Mouse (Mus musculus) embryonic facial prominence, embryonic 12.5 days (tissue): ENCODE measurements around the gene C1ra. TPM values are rescaled to one million over a fixed set of nuclear protein-coding genes. Genes with fewer than 3 reads are reported as not detected.
"Not testable (repeated sequence)": the region's sequence is repeated elsewhere in the genome, so short reads cannot be mapped to it uniquely, and the experiment has no call there.

Experiments used
- ATAC-seq: fragments of 200-750 bp; cut with Nextera tagmentation; 2 replicates; pipeline ENCODE4 v1.8.0; 2017; ENCODE audit not compliant: insufficient number of reproducible peaks, insufficient read depth, low FRiP score, low TSS enrichment
- H3K27ac ChIP-seq: fragments of 300-500 bp; sonication (generic); 2 replicates; pipeline ENCODE4 v1.5.1; 2016; ENCODE audit warnings: mild to moderate bottlenecking
- H3K27me3 ChIP-seq: fragments of 300-500 bp; sonication (generic); 2 replicates; pipeline ENCODE4 v1.6.1; 2016; ENCODE audit warnings: mild to moderate bottlenecking, moderate library complexity
- H3K36me3 ChIP-seq: fragments of 300-500 bp; sonication (generic); 2 replicates; pipeline ENCODE4 v1.6.1; 2016; ENCODE audit warnings: mild to moderate bottlenecking
- H3K4me1 ChIP-seq: fragments of 300-500 bp; sonication (generic); 2 replicates; pipeline ENCODE4 v1.6.1; 2016
- H3K4me2 ChIP-seq: fragments of 300-500 bp; sonication (generic); replicated peaks from 2 replicates; pipeline ENCODE4 v1.6.1; 2016; ENCODE audit warnings: mild to moderate bottlenecking, moderate library complexity
- H3K4me3 ChIP-seq: fragments of 300-500 bp; sonication (generic); 2 replicates; pipeline ENCODE4 v1.5.1; 2016; ENCODE audit warnings: mild to moderate bottlenecking
- H3K9ac ChIP-seq: fragments of 300-500 bp; sonication (generic); 2 replicates; pipeline ENCODE4 v1.6.1; 2016; ENCODE audit warnings: mild to moderate bottlenecking, moderate library complexity
- H3K9me3 ChIP-seq: fragments of 300-500 bp; sonication (generic); 2 replicates; pipeline ENCODE4 v1.6.1; 2016; ENCODE audit warnings: mild to moderate bottlenecking, moderate library complexity
- WGBS: fragments of 180-500 bp; shearing (Covaris S2); methylation state at CpG from one replicate; pipeline ENCODE4 v1.1.7; 2016; 5-methylcytosine and 5-hydroxymethylcytosine counted together
- polyA plus RNA-seq: library from polyadenylated mRNA; unstranded; fragments of >200 nt; fragmentation: Nextera tagmentation; extraction: Ambion mirVana; gene quantifications from 2 replicates; pipeline ENCODE4 v1.2.1, GENCODE M21; 2016

The C1ra gene
- polyA plus RNA-seq = 0.55 and 0.57 TPM in 2 replicates

DNA sequence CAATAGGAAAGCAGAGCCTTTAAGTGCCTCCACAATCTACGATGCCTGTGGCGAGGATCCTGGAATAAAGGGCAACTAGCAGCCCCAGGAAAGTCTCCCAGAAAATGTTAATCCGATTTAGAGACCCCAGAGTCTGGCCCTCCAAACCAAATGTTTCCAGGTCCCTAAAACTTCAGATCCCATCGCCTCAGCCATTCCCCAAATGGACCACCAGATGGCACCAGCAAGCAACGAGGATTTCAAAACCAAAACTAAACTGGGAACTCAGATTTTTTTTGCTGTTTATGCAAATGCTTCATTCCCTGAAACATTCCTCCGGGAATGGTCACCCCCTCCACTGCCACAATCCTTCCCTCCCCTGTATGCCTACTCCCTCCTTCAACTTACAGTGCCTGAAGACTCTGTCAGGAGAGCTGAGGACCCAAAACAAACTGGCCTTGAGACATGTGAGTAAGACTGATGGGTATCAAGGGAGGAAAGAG is at the start of gene C1ra:
Gene C1ra, plus strand, starts transcription at position 51 of the 482 bp plus-strand sequence.
- Histone ChIP-seq H3K4me1 (0 out of 2 replicates have a peak, but pooled peaks cover 3% of the 10 kb centered on the region), H3K9ac (no peak within 1 kb of the TSS), H3K36me3 (no peaks in the 10 kb centered on the region), H3K4me3 (no peak within 1 kb of the TSS), H3K27me3 (no peaks in the 10 kb centered on the region), H3K9me3 (no peaks in the 10 kb centered on the region), H3K27ac (no peak within 1 kb of the TSS), H3K4me2 (peak within 1 kb of the TSS; percentile 40)
- no peak for ATAC-seq
- WGBS = 6% methylated on average over 6 of the region's 6 CpGs

DNA sequence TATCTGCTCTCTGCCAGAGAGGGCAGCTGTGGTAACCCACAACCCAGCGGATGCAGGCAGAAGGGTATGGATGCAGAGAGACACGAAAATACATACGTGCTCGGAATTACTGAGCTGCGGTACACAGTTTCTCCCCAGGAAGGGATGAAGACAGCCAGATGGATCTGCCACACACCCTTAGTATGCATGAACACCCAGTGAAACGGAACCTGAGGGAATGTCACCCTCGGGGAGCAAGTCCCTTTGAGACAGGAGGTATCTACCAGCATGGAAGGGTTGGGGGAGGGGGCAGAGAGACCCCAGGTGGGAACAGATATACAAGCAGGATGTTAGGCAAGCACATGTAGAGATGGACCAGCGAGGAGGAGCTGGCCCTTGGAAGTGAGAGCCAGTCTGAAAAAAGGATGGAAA is 48.3 kb upstream of the C1ra start:
- H3K36me3 ChIP-seq = no peaks in the 10 kb centered on the region
- no peaks in the 10 kb centered on the region for H3K9me3 ChIP-seq
- peak overlapping the region; percentile 58 for H3K9ac ChIP-seq
- H3K4me1 ChIP-seq = peaks cover 10% of the 10 kb centered on the region
- H3K4me2 ChIP-seq = peak overlapping the region; percentile 75
- H3K27ac ChIP-seq = no peak overlapping the region
- 22% methylated on average over 8 of the region's 8 CpGs for WGBS
- no peaks in the 10 kb centered on the region for H3K27me3 ChIP-seq
- H3K4me3 ChIP-seq = peak overlapping the region; percentile 50
- ATAC-seq = no peak

DNA sequence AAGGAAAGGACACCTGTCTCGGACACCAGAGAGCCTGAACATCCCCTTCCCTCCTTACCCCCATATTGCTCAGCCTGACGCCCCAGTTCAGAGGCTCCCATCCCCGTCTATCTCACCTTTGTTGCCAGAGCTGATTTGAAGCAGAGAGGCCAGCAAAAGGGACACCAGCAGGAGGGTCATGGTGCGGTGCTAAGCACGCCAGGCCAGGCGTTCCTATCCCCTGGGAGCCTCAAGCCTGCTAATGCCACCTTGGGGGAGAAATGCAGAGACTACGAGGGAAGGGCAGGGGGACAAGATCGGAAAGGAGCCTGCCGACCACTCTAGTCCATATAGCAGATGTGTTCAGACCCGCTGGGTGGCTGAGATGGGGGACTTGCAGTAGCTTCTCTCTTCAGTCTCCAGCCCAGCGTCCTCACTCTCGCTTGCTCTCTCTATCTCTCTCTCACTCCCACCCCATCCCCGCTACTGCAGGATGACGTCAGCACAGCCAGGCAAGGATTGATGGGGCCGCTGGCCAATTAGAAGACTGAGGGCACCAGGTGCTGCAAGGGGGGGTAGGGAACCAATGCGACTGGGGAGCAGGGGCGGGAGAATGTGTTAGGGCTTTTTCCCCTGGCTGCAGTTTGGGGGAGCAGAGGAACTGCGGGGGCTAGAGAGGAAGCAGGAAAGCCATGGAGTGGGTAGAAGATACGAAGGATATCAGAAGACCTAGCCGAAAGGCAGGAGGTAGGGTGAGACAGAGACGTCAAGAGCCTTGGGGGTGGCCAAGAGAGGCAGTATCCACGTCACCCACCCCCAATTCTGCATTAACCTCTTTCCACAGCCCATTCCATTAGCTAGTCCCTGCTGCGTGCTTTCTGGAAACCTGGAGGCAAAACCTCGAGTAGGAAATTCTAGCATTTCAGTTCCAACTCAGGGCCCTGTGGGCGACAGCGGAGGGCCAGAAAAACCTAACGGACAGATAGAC is 47.6 kb upstream of the C1ra start, which contains the start of gene Clstn3:
Gene Clstn3, minus strand, starts transcription at position 490 of the 967 bp plus-strand sequence.
- peak within 1 kb of the TSS; percentile 75 for H3K4me2 ChIP-seq
- H3K9me3 ChIP-seq = no peaks in the 10 kb centered on the region
- no peak within 1 kb of the TSS for H3K27ac ChIP-seq
- 8% methylated on average over 27 of the region's 27 CpGs for WGBS
- ATAC-seq = peak; percentile 90
- no peaks in the 10 kb centered on the region for H3K36me3 ChIP-seq
- no peaks in the 10 kb centered on the region for H3K27me3 ChIP-seq
- peaks cover 10% of the 10 kb centered on the region for H3K4me1 ChIP-seq
- peak within 1 kb of the TSS; percentile 50 for H3K4me3 ChIP-seq
- peak within 1 kb of the TSS; percentile 58 for H3K9ac ChIP-seq

DNA sequence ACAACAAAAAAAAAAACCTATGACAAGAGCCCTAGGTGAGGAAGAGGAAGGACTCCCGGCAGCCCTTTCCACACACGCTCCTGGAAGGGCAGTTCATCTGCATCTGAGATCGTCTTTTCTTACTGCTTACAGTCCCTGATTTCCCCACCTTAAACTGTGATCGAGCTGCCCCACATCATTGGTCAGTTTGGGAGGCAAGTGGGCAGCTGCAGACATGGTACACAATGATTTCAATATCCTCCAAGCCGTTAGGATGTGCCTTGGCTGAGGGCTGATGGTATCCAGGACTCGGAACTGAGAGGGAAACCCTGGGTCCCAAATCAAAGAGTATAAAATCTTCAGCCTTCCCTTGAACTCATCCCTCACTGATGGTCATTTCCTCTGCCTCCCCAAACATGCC is 46.9 kb upstream of the C1ra start:
- H3K9ac ChIP-seq = no peak overlapping the region
- H3K9me3 ChIP-seq = no peaks in the 10 kb centered on the region
- H3K4me1 ChIP-seq = peaks cover 10% of the 10 kb centered on the region
- no peak overlapping the region for H3K27ac ChIP-seq
- no peaks in the 10 kb centered on the region for H3K36me3 ChIP-seq
- no peak for ATAC-seq
- H3K4me3 ChIP-seq = peak overlapping the region; percentile 50
- no peaks in the 10 kb centered on the region for H3K27me3 ChIP-seq
- 48% methylated on average over 6 of the region's 6 CpGs for WGBS
- H3K4me2 ChIP-seq = peak overlapping the region; percentile 75

DNA sequence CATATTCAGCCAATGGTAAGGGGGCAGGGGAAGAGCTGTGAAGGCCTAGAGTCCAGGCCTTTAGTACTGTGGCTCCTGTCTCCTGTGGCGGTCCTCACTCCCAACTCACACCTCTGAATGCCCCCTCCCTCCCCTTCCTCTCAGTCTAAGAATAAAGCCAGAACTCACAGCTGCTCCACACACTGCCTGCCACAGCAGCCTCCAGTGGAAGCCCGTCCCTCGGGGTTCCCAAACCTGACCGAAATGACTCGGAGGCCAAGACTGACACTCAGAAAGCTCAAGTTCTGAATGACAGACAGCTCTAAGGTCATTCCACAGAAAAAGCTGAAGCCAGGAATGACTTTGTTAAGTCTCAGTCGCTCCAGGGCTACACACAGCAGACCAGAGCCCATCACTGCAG is 46.5 kb upstream of the C1ra start:
- Histone ChIP-seq H3K4me3 (no peak overlapping the region), H3K36me3 (no peaks in the 10 kb centered on the region), H3K27ac (no peak overlapping the region), H3K4me2 (peak overlapping the region; percentile 75; the same call in 1 of the 2 replicates), H3K4me1 (peaks cover 10% of the 10 kb centered on the region), H3K9me3 (no peaks in the 10 kb centered on the region), H3K9ac (no peak overlapping the region), H3K27me3 (no peaks in the 10 kb centered on the region)
- no peak for ATAC-seq
- WGBS = 59% methylated on average over 6 of the region's 6 CpGs

DNA sequence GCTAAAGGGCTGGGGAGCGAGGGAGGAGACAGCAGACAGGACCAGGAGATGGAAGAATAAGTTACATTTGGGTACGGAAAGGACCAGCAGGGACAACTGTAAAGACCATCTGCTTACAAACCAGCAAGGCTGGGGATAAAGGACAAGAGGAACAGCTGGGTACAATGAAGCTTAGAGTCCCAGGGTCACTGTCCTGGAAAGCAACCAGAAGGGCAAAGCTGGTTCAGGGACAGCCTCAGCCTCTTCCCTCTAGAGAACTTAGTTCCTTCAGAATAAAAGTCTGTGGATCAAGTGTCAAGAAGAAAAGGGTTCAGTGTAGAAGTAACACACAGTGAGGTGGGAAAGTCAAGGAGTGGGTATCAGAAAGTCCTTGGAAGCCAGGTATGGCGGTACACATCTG is 41.1 kb upstream of the C1ra start:
- Histone ChIP-seq H3K27ac (no peak overlapping the region), H3K4me3 (no peak overlapping the region), H3K36me3 (no peaks in the 10 kb centered on the region), H3K27me3 (no peaks in the 10 kb centered on the region), H3K4me1 (no peaks in the 10 kb centered on the region), H3K4me2 (no peak overlapping the region), H3K9ac (no peak overlapping the region), H3K9me3 (no peaks in the 10 kb centered on the region)
- 90% methylated on average over 3 of the region's 3 CpGs for WGBS
- ATAC-seq = no peak

DNA sequence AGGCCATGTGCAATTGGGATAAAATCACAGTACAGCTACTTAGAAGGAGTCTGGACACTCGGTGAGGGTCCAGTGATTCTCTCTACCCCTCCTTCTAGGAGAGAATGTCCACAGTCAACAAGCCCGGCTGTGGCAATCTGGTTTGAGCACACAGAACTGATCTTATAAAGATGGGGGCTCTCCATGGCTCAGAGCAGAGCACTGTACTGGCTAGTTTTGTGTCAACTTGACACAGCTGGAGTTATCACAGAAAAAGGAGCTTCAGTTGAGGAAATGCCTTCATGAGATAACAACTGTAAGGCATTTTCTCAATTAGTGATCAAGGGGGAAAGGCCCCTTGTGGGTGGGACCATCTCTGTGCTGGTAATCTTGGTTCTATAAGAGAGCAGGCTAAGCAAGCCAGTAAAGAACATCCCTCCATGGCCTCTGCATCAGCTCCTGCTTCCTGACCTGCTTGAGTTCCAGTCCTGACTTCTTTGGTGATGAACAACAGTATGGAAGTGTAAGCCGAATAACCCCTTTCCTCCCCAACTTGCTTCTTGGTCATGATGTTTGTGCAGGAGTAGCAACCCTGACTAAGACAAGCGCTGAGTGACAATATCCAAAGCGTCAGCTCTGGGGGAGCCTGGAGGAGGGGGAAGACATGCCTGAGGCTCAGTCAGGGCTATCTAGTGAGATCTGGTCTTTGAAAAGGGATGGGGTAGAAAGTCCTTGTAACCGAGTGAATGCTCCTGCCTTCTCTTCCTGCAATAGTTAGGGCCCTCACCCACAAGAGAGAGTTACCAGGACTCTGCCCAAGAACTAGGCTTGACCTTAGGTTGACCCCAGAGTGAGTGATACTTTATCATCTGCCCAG is 40.2 kb upstream of the C1ra start:
- H3K4me2 ChIP-seq, H3K27ac ChIP-seq, H3K27me3 ChIP-seq, H3K4me3 ChIP-seq, ATAC-seq, H3K36me3 ChIP-seq, H3K9me3 ChIP-seq, H3K4me1 ChIP-seq, H3K9ac ChIP-seq: not testable (repeated sequence)
- 78% methylated on average over 6 of the region's 6 CpGs for WGBS

DNA sequence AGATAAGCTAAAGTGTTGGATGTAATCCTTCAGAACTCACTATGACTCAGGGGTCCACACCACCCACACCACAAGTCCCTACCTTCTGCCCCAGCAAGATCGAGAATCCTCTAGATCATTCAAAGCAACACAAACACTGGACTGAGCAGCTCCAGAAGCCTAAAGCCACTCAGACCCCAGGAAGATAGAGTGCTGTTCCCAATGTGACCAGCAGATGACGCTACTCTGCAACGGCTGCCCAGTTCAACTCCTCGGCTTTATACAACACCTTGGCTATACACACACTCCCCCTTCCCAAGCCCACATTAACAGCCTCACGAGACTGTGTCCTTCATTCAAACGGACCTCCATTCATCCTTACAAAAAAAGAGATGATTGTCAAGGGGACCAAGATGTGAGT is 39.4 kb upstream of the C1ra start:
- no peak for ATAC-seq
- 39% methylated on average over 6 of the region's 6 CpGs for WGBS
- H3K4me1 ChIP-seq = no peaks in the 10 kb centered on the region

DNA sequence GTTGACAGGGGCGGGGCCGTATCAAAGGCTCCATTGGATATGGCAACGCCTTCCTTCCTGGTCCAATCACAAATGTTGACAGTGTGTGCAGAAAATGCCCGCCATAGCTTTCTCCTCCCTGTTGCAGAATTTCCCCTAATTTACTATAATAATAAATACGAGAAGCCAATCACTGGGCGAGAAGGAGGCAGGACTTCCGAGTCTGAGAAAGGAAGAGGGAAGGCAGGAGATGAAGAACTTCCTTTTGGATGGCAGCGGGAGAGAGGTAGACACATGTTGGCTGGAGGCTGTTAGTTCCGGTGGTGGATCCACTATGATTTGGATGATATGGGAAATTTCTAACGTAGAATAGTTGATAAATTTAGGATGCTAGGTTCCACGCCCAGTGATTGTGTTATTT is 37.6 kb upstream of the C1ra start:
- ATAC-seq = no peak
- Histone ChIP-seq H3K9me3 (no peaks in the 10 kb centered on the region), H3K4me3 (no peak overlapping the region), H3K27ac (no peak overlapping the region), H3K9ac (no peak overlapping the region), H3K4me2 (no peak overlapping the region), H3K4me1 (no peaks in the 10 kb centered on the region), H3K36me3 (no peaks in the 10 kb centered on the region), H3K27me3 (no peaks in the 10 kb centered on the region)
- 77% methylated on average over 11 of the region's 11 CpGs for WGBS

More for the DNA sequence above, 39.4 kb upstream of the C1ra start:
- Histone ChIP-seq H3K36me3 (no peaks in the 10 kb centered on the region), H3K4me3 (no peak overlapping the region), H3K27ac (no peak overlapping the region), H3K4me2 (no peak overlapping the region), H3K9ac (no peak overlapping the region), H3K27me3 (no peaks in the 10 kb centered on the region), H3K9me3 (no peaks in the 10 kb centered on the region)

DNA sequence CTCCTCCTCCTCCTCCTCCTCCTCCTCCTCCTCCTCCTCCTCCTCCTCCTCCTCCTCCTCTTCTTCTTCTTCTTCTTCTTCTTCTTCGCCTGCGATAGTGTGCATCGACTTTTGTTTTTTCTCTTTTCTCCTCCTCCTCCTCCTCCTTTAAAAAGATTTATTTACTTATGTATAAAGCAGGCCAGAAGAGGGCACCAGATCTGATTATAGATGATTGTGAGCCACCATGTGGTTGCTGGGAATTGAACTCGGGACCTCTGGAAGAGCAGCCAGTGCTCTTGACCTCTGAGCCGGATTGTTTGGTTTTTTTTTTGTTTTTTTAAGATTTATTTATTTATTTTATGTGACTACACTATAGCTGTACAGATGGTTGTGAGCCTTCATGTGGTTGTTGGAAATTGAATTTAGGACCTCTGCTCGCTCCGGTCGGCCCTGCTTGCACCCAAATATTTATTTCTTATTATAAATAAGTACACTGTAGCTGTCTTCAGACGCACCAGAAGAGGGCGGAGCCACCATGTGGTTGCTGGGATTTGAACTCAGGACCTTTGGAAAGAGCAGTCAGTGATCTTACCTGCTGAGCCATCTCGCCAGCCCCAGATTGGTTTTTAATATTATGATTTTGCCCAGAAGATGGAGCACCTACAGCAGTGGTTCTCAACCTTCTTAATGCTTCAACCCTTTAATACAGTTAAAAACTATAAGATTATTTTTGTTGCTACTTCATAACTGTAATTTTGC is 36.7 kb upstream of the C1ra start:
- H3K9ac ChIP-seq, H3K36me3 ChIP-seq, H3K9me3 ChIP-seq, H3K4me3 ChIP-seq, H3K27me3 ChIP-seq, H3K27ac ChIP-seq, H3K4me2 ChIP-seq, H3K4me1 ChIP-seq, ATAC-seq: not testable (repeated sequence)
- 83% methylated on average over 8 of the region's 11 CpGs for WGBS

DNA sequence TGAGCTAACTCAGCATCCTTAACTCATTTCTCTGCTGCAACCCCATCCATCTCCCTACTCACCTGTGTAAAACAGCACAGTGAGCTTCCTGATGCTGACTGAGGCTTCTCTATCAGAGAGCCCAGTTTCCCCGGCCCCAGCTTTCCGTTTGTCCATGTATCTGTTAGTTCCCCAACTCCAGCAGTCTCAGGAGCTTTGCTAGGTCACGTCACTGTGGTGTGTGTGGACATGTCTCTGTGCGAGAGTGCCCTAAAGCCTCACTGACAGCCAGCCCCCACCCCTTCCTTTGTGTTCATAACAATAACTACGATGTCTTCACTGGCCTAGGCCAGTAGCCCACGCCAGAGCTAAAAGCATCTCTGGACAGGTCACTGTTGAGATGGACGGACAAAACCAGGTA is 36.0 kb upstream of the C1ra start:
- Histone ChIP-seq H3K4me2 (no peak overlapping the region), H3K9me3 (no peaks in the 10 kb centered on the region), H3K4me3 (no peak overlapping the region), H3K9ac (no peak overlapping the region), H3K27me3 (no peaks in the 10 kb centered on the region), H3K27ac (no peak overlapping the region), H3K36me3 (no peaks in the 10 kb centered on the region), H3K4me1 (no peaks in the 10 kb centered on the region)
- no peak for ATAC-seq
- 77% methylated on average over 7 of the region's 7 CpGs for WGBS
